Mouse (Mus musculus): ENCODE data around the gene Cbx7. TPM values are rescaled to one million over a fixed set of nuclear protein-coding genes. Genes with fewer than 3 reads are reported as not detected.

Gene Cbx7
- total and polyA plus RNA-seq, 2 experiments from 2014 or later = 0.50 to 0.82 TPM

DNA sequence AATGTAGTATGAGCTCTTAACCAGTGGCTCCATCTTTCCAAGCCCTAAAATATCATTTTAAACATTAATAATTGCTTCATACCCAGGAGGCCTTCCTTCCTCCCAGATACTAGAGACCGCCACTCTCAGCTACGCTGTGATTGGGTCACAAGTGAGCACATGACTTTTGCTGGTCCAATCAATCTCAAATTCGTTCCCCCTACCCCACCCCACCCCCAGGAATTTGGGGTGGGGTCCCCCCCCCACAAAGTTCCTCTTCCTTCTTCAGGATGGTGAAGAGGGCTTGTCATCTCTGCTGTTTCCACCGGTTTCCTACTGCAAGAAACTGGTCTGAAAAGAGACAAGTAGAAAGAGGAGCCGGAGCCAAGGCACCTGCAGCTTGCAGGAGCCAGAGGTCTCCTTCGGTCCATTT is 92.2 kb downstream of the Cbx7 start:
- no peak for TF ChIP-seq CTCF (IDR thresholded peaks at IDR 0.05; ENCODE audit: low read depth)
- peaks cover 25% of the 10 kb centered on the region for H3K4me1 ChIP-seq (ENCODE audit: control insufficient read depth, insufficient read depth)
- H3K36me3 ChIP-seq (replicated peaks; ENCODE audit: control insufficient read depth, insufficient read depth, low read length) = no peaks in the 10 kb centered on the region
- peak; percentile 30 for ATAC-seq (ENCODE audit: insufficient read depth, low read depth)
- H3K4me2 ChIP-seq (ENCODE audit: low read depth, low read length) = peak overlapping the region; percentile 46
- H3K27ac ChIP-seq (ENCODE audit: low read depth) = peak overlapping the region; percentile 94
- no peaks in the 10 kb centered on the region for H3K27me3 ChIP-seq (ENCODE audit: control insufficient read depth, insufficient read depth, low read length)
- no peaks in the 10 kb centered on the region for H3K9me3 ChIP-seq (replicated peaks; ENCODE audit: control insufficient read depth, low read length)
- WGBS = 46% methylated on average over 6 of the region's 6 CpGs
- peak; percentile 32 for DNase-seq (ENCODE audit: low spot score)
- H3K4me3 ChIP-seq (ENCODE audit: low read depth, low read length) = 0 out of 2 replicates have a peak overlapping the region, but pooled peaks have one; percentile 5
- H3K9ac ChIP-seq (replicated peaks; ENCODE audit: low read depth, low read length) = 0 out of 2 replicates have a peak overlapping the region, but pooled peaks have one; percentile 12

DNA sequence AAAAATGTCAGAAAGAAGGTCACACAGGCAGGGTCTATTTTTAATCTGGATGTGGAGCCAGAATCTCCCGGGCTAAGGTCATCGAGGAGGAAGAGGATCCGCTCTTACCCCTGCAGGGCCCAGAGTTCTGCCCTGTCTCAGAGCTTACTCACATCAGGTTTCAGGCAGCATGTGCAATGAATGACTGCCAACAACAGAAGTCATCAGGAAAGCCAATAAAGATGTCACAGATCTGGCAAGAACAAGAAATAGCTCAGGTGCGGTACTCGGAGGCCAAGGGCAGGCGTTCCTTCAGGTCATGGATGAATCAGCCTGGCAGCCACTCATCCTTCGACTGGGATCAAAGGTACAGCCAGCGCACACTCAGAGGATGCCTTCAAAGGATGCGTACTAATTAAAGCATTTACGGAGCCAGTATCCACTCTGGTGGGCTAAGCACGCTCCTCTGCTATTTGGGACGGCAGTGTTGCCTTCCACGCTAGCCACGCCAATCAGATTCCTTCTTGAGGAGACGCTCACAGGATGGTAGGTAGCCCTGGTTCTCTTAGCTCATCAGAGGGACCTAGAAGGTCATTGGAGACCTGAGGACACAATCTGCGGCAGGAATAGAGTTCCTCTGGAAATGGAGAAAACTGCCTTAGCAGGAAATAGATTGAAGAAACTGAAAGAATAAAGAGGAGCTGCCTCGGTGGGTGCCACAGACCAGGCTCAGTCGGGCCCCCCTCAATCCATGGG is 95.5 kb downstream of the Cbx7 start:
- DNase-seq (ENCODE audit: low spot score) = no peak
- no peak for TF ChIP-seq CTCF (IDR thresholded peaks at IDR 0.05; ENCODE audit: low read depth)
- no peak for TF ChIP-seq EP300 (IDR thresholded peaks at IDR 0.05; ENCODE audit: low read depth)
- no peak overlapping the region for H3K4me2 ChIP-seq (ENCODE audit: low read depth, low read length)
- no peak for ATAC-seq (ENCODE audit: insufficient read depth, low read depth)
- H3K4me1 ChIP-seq (ENCODE audit: control insufficient read depth, insufficient read depth) = peaks cover 24% of the 10 kb centered on the region
- H3K27me3 ChIP-seq (ENCODE audit: control insufficient read depth, insufficient read depth, low read length) = no peaks in the 10 kb centered on the region
- H3K9ac ChIP-seq (replicated peaks; ENCODE audit: low read depth, low read length) = no peak overlapping the region
- H3K27ac ChIP-seq (ENCODE audit: low read depth) = peak overlapping the region; percentile 25
- WGBS = 79% methylated on average over 18 of the region's 18 CpGs
- H3K36me3 ChIP-seq (replicated peaks; ENCODE audit: control insufficient read depth, insufficient read depth, low read length) = no peaks in the 10 kb centered on the region
- no peaks in the 10 kb centered on the region for H3K9me3 ChIP-seq (replicated peaks; ENCODE audit: control insufficient read depth, low read length)
- no peak overlapping the region for H3K4me3 ChIP-seq (ENCODE audit: low read depth, low read length)

DNA sequence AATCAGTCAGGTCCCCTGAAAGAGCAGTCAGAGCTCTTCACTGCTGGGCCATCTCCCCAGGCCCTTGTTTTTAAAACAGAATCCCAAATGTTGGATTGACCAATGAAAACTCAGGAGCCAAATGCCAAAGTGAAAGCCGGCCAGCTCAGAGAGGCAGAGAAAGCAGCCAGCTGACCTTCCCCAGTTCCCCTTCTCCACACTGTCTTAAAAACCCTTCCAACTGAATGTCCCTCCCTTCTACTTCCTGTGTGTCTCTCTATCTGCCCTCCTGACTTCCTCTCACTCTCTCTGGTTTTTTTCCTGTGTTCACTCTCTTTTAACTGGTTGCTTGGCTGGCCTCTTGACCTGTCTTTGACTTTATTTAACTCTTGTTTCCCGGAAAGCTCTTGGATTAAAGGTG is 96.9 kb downstream of the Cbx7 start:
- H3K4me3 ChIP-seq (ENCODE audit: low read depth, low read length) = no peak overlapping the region
- no peak for DNase-seq (ENCODE audit: low spot score)
- peaks cover 4% of the 10 kb centered on the region; the same call in 1 of the 2 replicates for H3K9me3 ChIP-seq (replicated peaks; ENCODE audit: control insufficient read depth, low read length)
- H3K9ac ChIP-seq (replicated peaks; ENCODE audit: low read depth, low read length) = no peak overlapping the region
- no peak overlapping the region for H3K27ac ChIP-seq (ENCODE audit: low read depth)
- H3K27me3 ChIP-seq (ENCODE audit: control insufficient read depth, insufficient read depth, low read length) = no peaks in the 10 kb centered on the region
- H3K4me1 ChIP-seq (ENCODE audit: control insufficient read depth, insufficient read depth) = peaks cover 14% of the 10 kb centered on the region
- H3K36me3 ChIP-seq (replicated peaks; ENCODE audit: control insufficient read depth, insufficient read depth, low read length) = no peaks in the 10 kb centered on the region
- TF ChIP-seq CTCF (IDR thresholded peaks at IDR 0.05; ENCODE audit: low read depth) (no peak), EP300 (IDR thresholded peaks at IDR 0.05; ENCODE audit: low read depth) (no peak)
- H3K4me2 ChIP-seq (ENCODE audit: low read depth, low read length) = no peak overlapping the region
- no peak for ATAC-seq (ENCODE audit: insufficient read depth, low read depth)
- 48% methylated on average over 2 of the region's 2 CpGs for WGBS

DNA sequence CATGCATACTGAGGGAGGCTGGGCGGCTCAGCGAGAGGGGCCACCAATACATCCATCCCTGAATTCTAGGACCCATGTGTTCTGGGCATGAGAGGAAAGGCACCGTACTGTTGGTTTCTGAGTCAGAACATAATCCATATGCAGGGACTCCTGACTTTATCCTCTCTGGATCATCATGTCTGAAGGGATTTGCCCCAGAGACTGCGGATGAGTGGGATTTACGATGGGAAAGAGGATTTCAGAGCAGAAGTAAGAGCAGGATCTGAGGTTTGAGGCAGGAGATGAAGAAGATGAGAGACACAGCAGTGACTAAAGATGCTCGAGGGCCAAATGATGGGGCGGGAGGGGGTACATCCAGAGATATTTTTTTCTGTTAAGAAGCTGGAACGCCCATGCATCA is 97.4 kb downstream of the Cbx7 start:
- DNase-seq (ENCODE audit: low spot score) (no peak), ATAC-seq (ENCODE audit: insufficient read depth, low read depth) (no peak)
- H3K27me3 ChIP-seq (ENCODE audit: control insufficient read depth, insufficient read depth, low read length) = no peaks in the 10 kb centered on the region
- no peak overlapping the region for H3K27ac ChIP-seq (ENCODE audit: low read depth)
- no peak overlapping the region for H3K4me2 ChIP-seq (ENCODE audit: low read depth, low read length)
- no peak overlapping the region for H3K9ac ChIP-seq (replicated peaks; ENCODE audit: low read depth, low read length)
- H3K4me1 ChIP-seq (ENCODE audit: control insufficient read depth, insufficient read depth) = peaks cover 11% of the 10 kb centered on the region; the same call in 1 of the 2 replicates
- WGBS = 85% methylated on average over 8 of the region's 8 CpGs
- peaks cover 4% of the 10 kb centered on the region; the same call in 1 of the 2 replicates for H3K9me3 ChIP-seq (replicated peaks; ENCODE audit: control insufficient read depth, low read length)
- TF ChIP-seq CTCF (IDR thresholded peaks at IDR 0.05; ENCODE audit: low read depth) (no peak), EP300 (IDR thresholded peaks at IDR 0.05; ENCODE audit: low read depth) (no peak)
- H3K36me3 ChIP-seq (replicated peaks; ENCODE audit: control insufficient read depth, insufficient read depth, low read length) = no peaks in the 10 kb centered on the region
- no peak overlapping the region for H3K4me3 ChIP-seq (ENCODE audit: low read depth, low read length)

DNA sequence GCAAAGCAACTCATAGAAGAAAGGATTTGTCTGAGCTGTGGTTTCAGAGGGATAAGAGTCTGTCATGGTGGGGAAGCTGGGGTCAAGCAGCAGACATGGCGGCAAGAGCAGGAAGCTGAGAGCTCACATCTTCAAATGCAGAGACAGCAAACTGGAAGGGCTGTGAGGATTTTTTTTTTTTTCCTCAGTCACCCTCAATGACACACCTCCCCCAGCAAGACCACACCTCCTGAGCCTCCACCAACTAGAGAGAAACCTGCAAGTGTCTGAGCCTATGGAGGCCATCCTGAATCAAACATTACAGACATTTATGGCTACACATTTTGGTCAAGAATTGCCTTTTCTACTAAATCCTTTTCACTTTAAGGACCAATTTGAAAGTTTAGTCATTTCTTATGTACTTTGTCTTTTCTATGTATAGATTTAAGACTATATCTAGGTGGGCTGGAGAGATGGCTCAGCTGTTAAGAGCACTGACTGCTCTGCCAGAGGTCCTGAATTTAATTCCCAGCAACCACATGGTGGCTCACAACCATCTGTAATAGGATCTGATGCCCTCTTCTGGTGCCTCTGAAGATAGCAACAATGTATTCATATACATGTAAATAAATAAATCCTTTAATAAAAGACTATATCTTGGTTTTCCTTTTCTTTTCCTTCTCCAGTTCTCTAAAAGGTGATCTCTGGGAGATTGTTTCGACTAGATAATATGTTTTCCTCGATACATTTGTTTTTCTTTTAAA is 103.5 kb downstream of the Cbx7 start:
- Histone ChIP-seq H3K4me2 (ENCODE audit: low read depth, low read length) (no peak overlapping the region), H3K9me3 (replicated peaks; ENCODE audit: control insufficient read depth, low read length) (peaks cover 4% of the 10 kb centered on the region; the same call in 1 of the 2 replicates), H3K4me1 (ENCODE audit: control insufficient read depth, insufficient read depth) (no peaks in the 10 kb centered on the region), H3K4me3 (ENCODE audit: low read depth, low read length) (no peak overlapping the region), H3K27me3 (ENCODE audit: control insufficient read depth, insufficient read depth, low read length) (no peaks in the 10 kb centered on the region), H3K36me3 (replicated peaks; ENCODE audit: control insufficient read depth, insufficient read depth, low read length) (no peaks in the 10 kb centered on the region), H3K9ac (replicated peaks; ENCODE audit: low read depth, low read length) (no peak overlapping the region), H3K27ac (ENCODE audit: low read depth) (no peak overlapping the region)
- TF ChIP-seq EP300 (IDR thresholded peaks at IDR 0.05; ENCODE audit: low read depth) (no peak), CTCF (IDR thresholded peaks at IDR 0.05; ENCODE audit: low read depth) (no peak)
- WGBS = 74% methylated on average over 3 of the region's 3 CpGs
- DNase-seq (ENCODE audit: low spot score) (no peak), ATAC-seq (ENCODE audit: insufficient read depth, low read depth) (no peak)

Small RNAs within 50 kb of the gene (microRNA-seq; reads per million reads assigned to microRNA genes)
- gene Mir7213 = 3.2 reads per million, percentile 15 among the genes with 10 or more reads in this experiment

Other genes starting within 250 kb of the Cbx7 start
- gene Sun2, start 228.6 kb downstream of the Cbx7 start, total RNA-seq (2014; rRNA removed; ENCODE audit: low replicate concordance) = 71.6 and 120 TPM in 2 replicates
- gene Sun2, start 228.6 kb downstream of the Cbx7 start, polyA plus RNA-seq (2015; fragmentation: Nextera tagmentation; extraction: Ambion mirVana) = 3.6 and 4.0 TPM in 2 replicates
- gene Dnal4, start 193.3 kb downstream of the Cbx7 start, total RNA-seq (2014; rRNA removed; ENCODE audit: low replicate concordance) = 25.9 and 35.5 TPM in 2 replicates
- gene Dnal4, start 193.3 kb downstream of the Cbx7 start, polyA plus RNA-seq (2015; fragmentation: Nextera tagmentation; extraction: Ambion mirVana) = 35.5 and 38.9 TPM in 2 replicates
- 10.8 and 13.7 TPM in 2 replicates for gene Nptxr, start 166.4 kb downstream of the Cbx7 start, total RNA-seq (2014; rRNA removed; ENCODE audit: low replicate concordance)
- 0.84 and 1.00 TPM in 2 replicates for gene Nptxr, start 166.4 kb downstream of the Cbx7 start, polyA plus RNA-seq (2015; fragmentation: Nextera tagmentation; extraction: Ambion mirVana)
- 1.9 and 8.7 TPM in 2 replicates for gene Npcd, start 136.9 kb downstream of the Cbx7 start, total RNA-seq (2014; rRNA removed; ENCODE audit: low replicate concordance)
- not detected in 2 replicates for gene Npcd, start 136.9 kb downstream of the Cbx7 start, polyA plus RNA-seq (2015; fragmentation: Nextera tagmentation; extraction: Ambion mirVana)
- 47.3 and 51.8 TPM in 2 replicates for gene Cbx6, start 136.4 kb downstream of the Cbx7 start, total RNA-seq (2014; rRNA removed; ENCODE audit: low replicate concordance)
- gene Cbx6, start 136.4 kb downstream of the Cbx7 start, polyA plus RNA-seq (2015; fragmentation: Nextera tagmentation; extraction: Ambion mirVana) = 24.9 and 25.6 TPM in 2 replicates
- 2.3 and 5.1 TPM in 2 replicates for gene Apobec3, start 79.5 kb downstream of the Cbx7 start, total RNA-seq (2014; rRNA removed; ENCODE audit: low replicate concordance)
- 6.3 and 6.6 TPM in 2 replicates for gene Apobec3, start 79.5 kb downstream of the Cbx7 start, polyA plus RNA-seq (2015; fragmentation: Nextera tagmentation; extraction: Ambion mirVana)
- 32.2 and 33.7 TPM in 2 replicates for gene Pdgfb, start 43.9 kb upstream of the Cbx7 start, total RNA-seq (2014; rRNA removed; ENCODE audit: low replicate concordance)
- gene Pdgfb, start 43.9 kb upstream of the Cbx7 start, polyA plus RNA-seq (2015; fragmentation: Nextera tagmentation; extraction: Ambion mirVana) = 3.3 and 3.5 TPM in 2 replicates
- gene Syngr1, start 120.2 kb upstream of the Cbx7 start, total RNA-seq (2014; rRNA removed; ENCODE audit: low replicate concordance) = 104 and 144 TPM in 2 replicates
- gene Syngr1, start 120.2 kb upstream of the Cbx7 start, polyA plus RNA-seq (2015; fragmentation: Nextera tagmentation; extraction: Ambion mirVana) = 140 and 150 TPM in 2 replicates
- 763 and 766 TPM in 2 replicates for gene Rpl3, start 120.7 kb upstream of the Cbx7 start, total RNA-seq (2014; rRNA removed; ENCODE audit: low replicate concordance)
- gene Rpl3, start 120.7 kb upstream of the Cbx7 start, polyA plus RNA-seq (2015; fragmentation: Nextera tagmentation; extraction: Ambion mirVana) = 480 and 487 TPM in 2 replicates
- 37.3 and 41.2 TPM in 2 replicates for gene Tab1, start 162.0 kb upstream of the Cbx7 start, total RNA-seq (2014; rRNA removed; ENCODE audit: low replicate concordance)
- gene Tab1, start 162.0 kb upstream of the Cbx7 start, polyA plus RNA-seq (2015; fragmentation: Nextera tagmentation; extraction: Ambion mirVana) = 25.0 and 29.1 TPM in 2 replicates
- gene Mgat3, start 202.6 kb upstream of the Cbx7 start, total RNA-seq (2014; rRNA removed; ENCODE audit: low replicate concordance) = 0.89 and 1.9 TPM in 2 replicates
- 0.23 and 0.47 TPM in 2 replicates for gene Mgat3, start 202.6 kb upstream of the Cbx7 start, polyA plus RNA-seq (2015; fragmentation: Nextera tagmentation; extraction: Ambion mirVana)